Mouse (Mus musculus) neural tube, embryonic 12.5 days (tissue): ENCODE measurements at regions not wholly inside any gene's neighbourhood (a gene's known extent, or its start where the extent isn't known, plus 50 kb on each side); places are given as distances from the start of the nearest gene placed in this dataset.

Experiments used
- ATAC-seq: fragments of 200-750 bp; cut with Nextera tagmentation; 2 replicates; pipeline ENCODE4 v1.8.0; 2017; ENCODE audit warnings: low read depth, mild to moderate bottlenecking, moderate TSS enrichment, moderate library complexity; ENCODE audit not compliant: low FRiP score
- H3K27ac ChIP-seq: fragments of 300-500 bp; sonication (generic); 2 replicates; pipeline ENCODE4 v1.5.1; 2016
- H3K27me3 ChIP-seq: fragments of 300-500 bp; sonication (generic); replicated peaks from 2 replicates; pipeline ENCODE4 v1.6.1; 2016; ENCODE audit warnings: mild to moderate bottlenecking
- H3K36me3 ChIP-seq: fragments of 300-500 bp; sonication (generic); 2 replicates; pipeline ENCODE4 v1.6.1; 2016; ENCODE audit warnings: mild to moderate bottlenecking
- H3K4me1 ChIP-seq: fragments of 300-500 bp; sonication (generic); 2 replicates; pipeline ENCODE4 v1.6.1; 2016
- H3K4me2 ChIP-seq: fragments of 300-500 bp; sonication (generic); replicated peaks from 2 replicates; pipeline ENCODE4 v1.6.1; 2016; ENCODE audit warnings: mild to moderate bottlenecking
- H3K4me3 ChIP-seq: fragments of 300-500 bp; sonication (generic); 2 replicates; pipeline ENCODE4 v1.5.1; 2016
- H3K9ac ChIP-seq: fragments of 300-500 bp; sonication (generic); 2 replicates; pipeline ENCODE4 v1.6.1; 2016; ENCODE audit warnings: mild to moderate bottlenecking
- H3K9me3 ChIP-seq: fragments of 300-500 bp; sonication (generic); 2 replicates; pipeline ENCODE4 v1.6.1; 2016; ENCODE audit warnings: mild to moderate bottlenecking
- WGBS: fragments of 180-500 bp; shearing (Covaris S2); methylation state at CpG from one replicate; pipeline ENCODE4 v1.1.7; 2016; 5-methylcytosine and 5-hydroxymethylcytosine counted together

- no peak for ATAC-seq
- H3K4me3 ChIP-seq: no peak overlapping the region
- WGBS: 79% methylated on average over 3 of the region's 3 CpGs
- no peaks in the 10 kb centered on the region for H3K27me3 ChIP-seq
- H3K27ac ChIP-seq: no peak overlapping the region
- H3K4me1 ChIP-seq: no peaks in the 10 kb centered on the region
- no peaks in the 10 kb centered on the region for H3K36me3 ChIP-seq
- no peak overlapping the region for H3K9ac ChIP-seq
- H3K4me2 ChIP-seq: no peak overlapping the region
- H3K9me3 ChIP-seq: no peaks in the 10 kb centered on the region
These were observed 70.8 kb downstream of the Mat2b start for GRCm38 (mm10) chr11:40624126-40624778.

GRCm38 (mm10) chr11:40620036-40620435 lies 75.0 kb downstream of the Mat2b start:
- WGBS: 71% methylated on average over 7 of the region's 7 CpGs

GRCm38 (mm10) chr11:40603008-40603407 lies 92.0 kb downstream of the Mat2b start:
- no peak for ATAC-seq
- no peak overlapping the region for H3K9ac ChIP-seq
- WGBS: 95% methylated on average over 9 of the region's 9 CpGs

More at GRCm38 (mm10) chr11:40620036-40620435, 75.0 kb downstream of the Mat2b start:
- H3K27me3 ChIP-seq: no peaks in the 10 kb centered on the region
- no peak for ATAC-seq
- no peaks in the 10 kb centered on the region for H3K36me3 ChIP-seq
- H3K4me3 ChIP-seq: no peak overlapping the region
- H3K4me2 ChIP-seq: no peak overlapping the region
- H3K27ac ChIP-seq: no peak overlapping the region
- H3K9ac ChIP-seq: no peak overlapping the region
- no peaks in the 10 kb centered on the region for H3K9me3 ChIP-seq
- no peaks in the 10 kb centered on the region for H3K4me1 ChIP-seq

GRCm38 (mm10) chr11:40601572-40601909 lies 93.5 kb downstream of the Mat2b start:
- no peak overlapping the region for H3K4me2 ChIP-seq
- H3K9me3 ChIP-seq: no peaks in the 10 kb centered on the region
- H3K4me1 ChIP-seq: peaks cover 16% of the 10 kb centered on the region; the same call in 1 of the 2 replicates
- 0 out of 2 replicates have a peak, but pooled peaks have one; percentile 25 for ATAC-seq
- 0% methylated on average over 1 of the region's 1 CpGs for WGBS
- no peak overlapping the region for H3K4me3 ChIP-seq
- no peak overlapping the region for H3K9ac ChIP-seq
- H3K27me3 ChIP-seq: no peaks in the 10 kb centered on the region
- H3K36me3 ChIP-seq: no peaks in the 10 kb centered on the region
- no peak overlapping the region for H3K27ac ChIP-seq

More at GRCm38 (mm10) chr11:40603008-40603407, 92.0 kb downstream of the Mat2b start:
- no peak overlapping the region for H3K4me3 ChIP-seq
- H3K27ac ChIP-seq: no peak overlapping the region
- H3K9me3 ChIP-seq: no peaks in the 10 kb centered on the region
- no peak overlapping the region for H3K4me2 ChIP-seq
- H3K4me1 ChIP-seq: peaks cover 16% of the 10 kb centered on the region; the same call in 1 of the 2 replicates
- H3K27me3 ChIP-seq: no peaks in the 10 kb centered on the region
- no peaks in the 10 kb centered on the region for H3K36me3 ChIP-seq

- Histone ChIP-seq H3K9ac (no peak overlapping the region), H3K27me3 (no peaks in the 10 kb centered on the region), H3K4me1 (peaks cover 16% of the 10 kb centered on the region; the same call in 1 of the 2 replicates), H3K27ac (no peak overlapping the region), H3K9me3 (no peaks in the 10 kb centered on the region), H3K4me2 (peak overlapping the region; percentile 25; the same call in 1 of the 2 replicates), H3K4me3 (no peak overlapping the region), H3K36me3 (no peaks in the 10 kb centered on the region)
- 16% methylated on average over 11 of the region's 11 CpGs for WGBS
- peak; percentile 54 for ATAC-seq
These were observed 94.0 kb downstream of the Mat2b start for GRCm38 (mm10) chr11:40600773-40601571.

GRCm38 (mm10) chr11:40599956-40600772 lies 94.8 kb downstream of the Mat2b start:
- H3K4me3 ChIP-seq: no peak overlapping the region
- H3K36me3 ChIP-seq: no peaks in the 10 kb centered on the region
- H3K27ac ChIP-seq: no peak overlapping the region
- ATAC-seq: no peak; the same call in 1 of the 2 replicates
- WGBS: 11% methylated on average over 15 of the region's 15 CpGs
- peaks cover 16% of the 10 kb centered on the region; the same call in 1 of the 2 replicates for H3K4me1 ChIP-seq
- H3K4me2 ChIP-seq: peak overlapping the region; percentile 25; the same call in 1 of the 2 replicates
- H3K27me3 ChIP-seq: no peaks in the 10 kb centered on the region
- H3K9ac ChIP-seq: no peak overlapping the region
- H3K9me3 ChIP-seq: no peaks in the 10 kb centered on the region

- Histone ChIP-seq H3K36me3 (no peaks in the 10 kb centered on the region), H3K9me3 (no peaks in the 10 kb centered on the region), H3K4me3 (no peak overlapping the region), H3K4me2 (no peak overlapping the region), H3K9ac (no peak overlapping the region), H3K27ac (no peak overlapping the region), H3K4me1 (peaks cover 16% of the 10 kb centered on the region; the same call in 1 of the 2 replicates), H3K27me3 (no peaks in the 10 kb centered on the region)
- WGBS: 55% methylated on average over 3 of the region's 3 CpGs
- no peak for ATAC-seq
These were observed 98.7 kb downstream of the Mat2b start for GRCm38 (mm10) chr11:40596347-40596746.

GRCm38 (mm10) chr11:40592056-40592455 lies 102.9 kb downstream of the Mat2b start:
- H3K36me3 ChIP-seq: no peaks in the 10 kb centered on the region
- H3K9ac ChIP-seq: no peak overlapping the region
- 83% methylated on average over 4 of the region's 4 CpGs for WGBS
- no peak overlapping the region for H3K4me3 ChIP-seq
- H3K27me3 ChIP-seq: no peaks in the 10 kb centered on the region
- H3K4me1 ChIP-seq: no peaks in the 10 kb centered on the region
- no peak overlapping the region for H3K27ac ChIP-seq
- H3K4me2 ChIP-seq: no peak overlapping the region
- no peaks in the 10 kb centered on the region for H3K9me3 ChIP-seq
- ATAC-seq: no peak

- Histone ChIP-seq H3K36me3 (no peaks in the 10 kb centered on the region), H3K4me3 (no peak overlapping the region), H3K4me1 (peaks cover 10% of the 10 kb centered on the region; the same call in 1 of the 2 replicates), H3K27me3 (no peaks in the 10 kb centered on the region), H3K4me2 (no peak overlapping the region), H3K9me3 (no peaks in the 10 kb centered on the region), H3K27ac (no peak overlapping the region), H3K9ac (no peak overlapping the region)
- ATAC-seq: no peak
- 24% methylated on average over 3 of the region's 3 CpGs for WGBS
These were observed 121.3 kb downstream of the Mat2b start for GRCm38 (mm10) chr11:40573758-40574139.

GRCm38 (mm10) chr11:40572953-40573757 lies 121.8 kb downstream of the Mat2b start:
- peak; percentile 69 for ATAC-seq
- Histone ChIP-seq H3K4me3 (no peak overlapping the region), H3K27me3 (no peaks in the 10 kb centered on the region), H3K4me2 (peak overlapping the region; percentile 31; the same call in 1 of the 2 replicates), H3K9me3 (no peaks in the 10 kb centered on the region), H3K36me3 (no peaks in the 10 kb centered on the region), H3K4me1 (peaks cover 10% of the 10 kb centered on the region; the same call in 1 of the 2 replicates), H3K9ac (no peak overlapping the region), H3K27ac (no peak overlapping the region)
- WGBS: 13% methylated on average over 12 of the region's 12 CpGs

GRCm38 (mm10) chr11:40562866-40563265 lies 132.1 kb downstream of the Mat2b start:
- H3K4me1 ChIP-seq: no peaks in the 10 kb centered on the region
- H3K9ac ChIP-seq: no peak overlapping the region
- no peak overlapping the region for H3K4me3 ChIP-seq
- H3K27me3 ChIP-seq: no peaks in the 10 kb centered on the region
- H3K4me2 ChIP-seq: no peak overlapping the region
- no peaks in the 10 kb centered on the region for H3K36me3 ChIP-seq
- H3K27ac ChIP-seq: no peak overlapping the region
- WGBS: 65% methylated on average over 6 of the region's 6 CpGs
- H3K9me3 ChIP-seq: no peaks in the 10 kb centered on the region
- ATAC-seq: no peak
